Mouse (Mus musculus) megakaryocyte progenitor cell, adult 5-6 weeks (primary cell): Measurements from ENCODE around the gene Prrc2a. TPM values are rescaled to one million over a fixed set of nuclear protein-coding genes. Genes with fewer than 3 reads are reported as not detected.

Source experiments
- ATAC-seq: replicated peaks from 2 replicates; pipeline ENCODE4 v1.8.0; 2016; ENCODE audit warnings: mild to moderate bottlenecking, moderate TSS enrichment, inconsistent platforms; ENCODE audit not compliant: poor library complexity
- total RNA-seq, 2 experiments: library from RNA; stranded (forward) in 1 of 2; stranded (reverse) in 1 of 2; fragments of 157-497, 149-512 nt in 1 of 2; fragments of 200-1000 nt in 1 of 2; gene quantifications; 2 replicates each; pipeline versions ENCODE4 v1.2.3 to v1.2.4; 2015 to 2017

The Prrc2a gene
- total RNA-seq, 2 experiments from 2014 or later = 63.9 to 228 TPM

GRCm38 (mm10) chr17:35191723-35192122 is 27.0 kb upstream of the Prrc2a start:
- ATAC-seq = no peak

GRCm38 (mm10) chr17:35190096-35190495 is 25.4 kb upstream of the Prrc2a start:
- 0 out of 2 replicates have a peak, but pooled peaks have one; percentile 3 for ATAC-seq

DNA sequence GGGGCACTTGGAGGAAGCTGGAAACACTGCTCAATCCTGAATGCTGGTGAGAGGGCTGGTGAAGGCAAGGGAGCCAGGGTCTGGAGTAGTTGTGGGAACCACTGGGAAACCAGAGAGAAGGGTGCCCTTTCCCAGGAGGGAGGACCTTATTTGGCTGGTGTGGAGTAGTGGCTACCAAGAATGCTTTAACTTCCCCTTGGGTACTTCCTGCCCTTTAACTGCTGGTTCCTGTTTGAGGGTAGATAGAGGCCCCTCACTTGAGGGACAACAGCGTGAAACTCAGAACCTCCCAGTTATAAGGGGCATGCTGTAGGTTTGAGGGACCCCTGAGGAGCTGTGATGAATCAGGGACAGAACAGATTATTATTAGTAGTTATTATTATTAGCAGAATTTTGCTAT is 24.5 kb upstream of the Prrc2a start:
- peak; percentile 33; the same call in 1 of the 2 replicates for ATAC-seq

DNA sequence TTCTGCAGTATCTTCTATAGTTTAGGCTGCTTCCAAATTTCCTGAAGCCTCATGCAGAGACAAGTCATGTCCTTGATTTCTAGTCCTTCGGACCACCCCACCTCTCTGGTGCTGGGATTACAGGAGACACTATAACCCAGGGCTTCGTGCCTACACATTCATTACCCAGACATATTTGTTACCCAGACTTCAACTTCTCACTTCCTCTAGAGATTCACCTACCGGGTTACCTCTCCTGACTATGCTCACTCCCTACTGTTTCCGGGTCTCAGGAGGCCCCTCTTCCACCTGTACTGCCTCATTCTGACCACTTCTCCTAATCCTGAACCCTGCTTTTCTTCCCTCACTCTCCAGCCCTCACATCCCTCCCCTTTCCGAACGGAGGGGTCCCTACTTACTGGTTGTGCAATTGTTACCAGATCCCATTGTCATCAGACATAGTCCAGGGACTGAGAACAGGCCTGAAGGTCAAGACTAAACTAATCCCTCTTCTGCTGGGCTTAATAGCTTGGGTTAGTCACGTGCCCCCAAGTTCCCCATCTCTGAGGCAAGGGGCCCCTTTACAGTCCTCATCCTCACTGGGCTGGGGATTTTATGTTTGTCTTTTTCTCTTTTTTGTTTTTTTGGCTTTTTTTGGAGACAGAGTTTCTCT is 23.4 kb upstream of the Prrc2a start, which contains the start of gene Lst1:
Gene Lst1 (minus strand): TSS at position 481 of the 652 bp plus-strand sequence.
- ATAC-seq = peak; percentile 32

DNA sequence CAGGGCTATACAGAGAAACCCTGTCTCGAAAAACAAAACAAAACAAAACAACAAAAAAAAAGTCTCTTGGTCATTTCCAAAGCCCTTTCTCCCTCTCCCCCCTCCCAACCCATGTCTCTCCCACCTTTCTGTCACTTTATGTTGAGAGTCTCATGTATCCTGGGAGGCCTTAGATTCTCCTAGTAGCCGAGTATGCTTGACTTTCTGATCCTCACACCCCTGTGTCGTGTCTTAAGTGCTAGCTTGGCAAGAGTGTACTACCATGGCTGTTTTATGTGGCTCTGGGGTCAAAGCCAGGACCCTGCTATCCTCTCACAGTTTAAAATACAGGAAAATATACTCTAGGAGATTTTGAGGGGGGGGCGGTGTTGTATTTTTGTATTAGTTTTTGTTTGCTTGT is 22.6 kb upstream of the Prrc2a start:
- no peak for ATAC-seq

DNA sequence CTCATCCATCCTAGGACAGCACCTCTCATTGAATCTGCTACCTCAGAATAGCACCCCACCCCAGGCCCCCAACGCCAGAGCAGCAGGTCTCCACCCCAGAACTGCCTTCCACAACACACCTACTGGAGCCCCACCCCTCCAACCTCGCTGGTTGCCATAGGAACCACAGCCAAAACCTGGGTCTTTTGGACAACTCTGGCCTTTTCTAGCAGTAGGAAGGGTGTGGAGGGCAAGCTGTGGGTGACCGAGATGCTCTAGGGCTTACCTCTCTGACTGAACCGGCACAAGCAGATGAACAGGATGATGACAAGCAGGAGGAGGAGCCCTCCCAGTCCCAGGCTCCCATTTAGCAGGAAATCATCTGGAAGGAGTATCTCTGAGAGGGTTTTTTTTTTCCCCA is 22.0 kb upstream of the Prrc2a start:
- ATAC-seq = 0 out of 2 replicates have a peak, but pooled peaks have one; percentile 22

DNA sequence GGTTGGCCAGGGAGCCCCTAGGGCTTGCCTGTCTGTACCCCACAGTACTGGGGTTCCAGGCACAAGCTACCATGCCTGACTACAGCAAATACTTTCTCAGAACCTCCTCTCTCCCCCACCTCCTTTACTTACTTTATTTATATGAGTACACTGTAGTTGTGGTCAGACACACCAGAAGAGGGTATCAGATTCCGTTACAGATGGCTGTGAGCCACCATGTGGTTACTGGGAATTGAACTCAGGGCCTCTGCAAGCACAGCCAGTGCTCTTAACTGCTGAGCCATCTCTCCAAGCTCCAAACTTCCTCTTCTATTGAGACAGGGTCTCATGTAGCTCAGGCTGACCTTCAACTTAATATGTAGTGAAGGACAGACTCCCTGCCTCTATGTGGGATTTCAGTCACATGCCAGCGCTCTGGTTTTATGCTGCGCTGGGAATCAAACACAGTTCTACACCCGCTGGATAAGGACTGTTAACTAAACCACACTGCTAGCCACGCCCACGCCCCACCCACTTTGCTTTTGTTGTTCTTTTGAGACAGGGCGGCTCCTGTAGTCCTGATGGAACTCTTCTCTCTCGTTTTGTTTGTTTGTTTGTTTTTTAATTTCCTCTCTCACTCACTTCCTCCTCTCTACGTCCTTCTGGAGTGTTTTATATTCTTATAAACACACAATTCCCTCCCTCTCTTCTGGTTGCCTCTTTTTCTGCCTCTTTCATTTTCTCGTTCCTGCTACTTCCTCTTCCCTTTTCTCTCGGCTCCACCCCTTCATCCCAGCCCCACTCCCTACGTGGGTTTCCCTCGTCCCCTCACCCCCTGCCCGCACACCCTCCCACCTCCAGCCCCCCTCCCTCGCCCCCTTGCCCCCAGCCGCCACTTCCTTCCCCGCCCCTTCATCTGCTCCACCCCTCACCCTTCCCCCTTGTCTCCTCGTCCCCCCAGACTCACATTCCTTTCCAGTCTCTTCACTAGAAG is 21.2 kb upstream of the Prrc2a start:
- ATAC-seq = peak; percentile 69

DNA sequence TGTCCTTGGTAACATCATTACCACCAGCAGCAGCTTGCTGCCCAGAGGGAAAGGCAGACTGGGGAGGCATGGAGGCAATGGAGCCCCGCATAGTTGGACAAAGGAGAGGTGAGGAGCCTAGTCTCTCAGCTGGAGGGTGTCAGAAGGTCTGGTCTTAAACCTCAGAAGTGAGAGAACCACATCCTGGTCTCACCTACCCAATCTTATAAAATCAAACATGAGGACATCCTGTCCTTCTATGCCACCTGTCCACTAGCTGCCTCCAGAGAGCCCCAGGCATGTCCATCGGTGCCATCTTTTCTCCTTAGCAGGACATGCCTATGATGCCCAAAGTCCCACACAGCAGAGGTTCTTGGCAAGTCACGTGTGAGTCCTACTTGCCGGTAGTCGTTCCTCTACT is 15.4 kb upstream of the Prrc2a start:
- no peak for ATAC-seq

- ATAC-seq = peak; percentile 97
These were observed 13.8 kb upstream of the Prrc2a start for GRCm38 (mm10) chr17:35178528-35178927.

DNA sequence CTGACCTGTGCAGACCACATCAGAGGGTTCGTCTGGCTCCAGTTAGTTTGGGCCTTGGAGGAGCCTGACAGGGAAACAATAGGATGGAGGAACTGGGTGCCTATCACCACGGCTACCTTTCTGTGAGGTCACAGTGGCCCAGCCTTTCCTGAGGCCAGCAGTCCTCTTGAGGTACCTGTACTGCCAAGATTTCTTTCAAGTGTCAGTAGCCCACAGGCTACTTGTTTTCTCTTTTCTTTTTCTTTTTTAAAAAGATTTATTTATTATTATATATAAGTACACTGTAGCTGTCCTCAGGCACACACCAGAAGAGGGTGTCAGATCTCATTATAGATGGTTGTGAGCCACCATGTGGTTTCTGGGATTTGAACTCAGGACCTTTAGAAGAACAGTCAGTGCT is 11.3 kb upstream of the Prrc2a start, which contains the start of gene Aif1:
Gene Aif1 (minus strand): TSS at position 101 of the 400 bp plus-strand sequence.
- ATAC-seq = no peak

GRCm38 (mm10) chr17:35175382-35175781 is 10.7 kb upstream of the Prrc2a start:
- no peak for ATAC-seq

DNA sequence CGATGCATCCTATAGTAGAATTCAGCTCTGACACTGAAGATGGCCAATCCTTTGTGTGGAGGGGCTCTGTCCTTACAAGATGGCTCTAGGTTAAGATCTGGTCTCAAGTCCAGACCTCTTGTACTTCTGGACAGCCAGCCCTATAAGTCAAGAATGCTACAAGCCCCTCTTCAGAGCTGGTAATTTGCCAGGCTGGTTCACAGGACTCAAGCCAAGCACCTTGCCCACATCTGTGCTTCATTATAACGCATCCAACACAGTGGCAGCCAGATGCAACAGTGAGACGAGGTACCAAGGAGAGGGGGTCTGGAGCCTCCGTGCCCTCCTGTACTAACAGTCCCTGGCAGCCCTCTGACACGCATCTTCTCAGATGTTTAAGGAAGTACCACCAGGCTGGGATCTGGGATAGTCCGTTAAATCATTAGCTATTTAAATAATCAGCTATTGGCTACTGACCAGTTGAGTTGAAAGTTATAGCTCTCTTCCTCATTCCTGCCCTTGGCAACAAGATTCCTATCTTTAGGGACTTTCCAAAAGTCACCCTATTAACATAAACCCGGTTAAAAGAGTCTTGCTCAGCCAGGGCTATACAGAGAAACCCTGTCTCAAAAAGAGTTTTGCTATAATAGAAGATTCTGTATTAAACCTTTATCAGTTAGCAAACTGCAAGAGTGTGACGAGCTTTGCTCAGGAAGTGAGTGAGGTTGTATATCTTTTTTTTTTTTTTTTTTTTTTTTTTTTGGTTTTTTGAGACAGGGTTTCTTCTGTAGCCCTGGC is 9.7 kb upstream of the Prrc2a start:
- ATAC-seq = no peak

- ATAC-seq = peak; percentile 27; the same call in 1 of the 2 replicates
These were observed 8.6 kb upstream of the Prrc2a start for GRCm38 (mm10) chr17:35173329-35173728.

DNA sequence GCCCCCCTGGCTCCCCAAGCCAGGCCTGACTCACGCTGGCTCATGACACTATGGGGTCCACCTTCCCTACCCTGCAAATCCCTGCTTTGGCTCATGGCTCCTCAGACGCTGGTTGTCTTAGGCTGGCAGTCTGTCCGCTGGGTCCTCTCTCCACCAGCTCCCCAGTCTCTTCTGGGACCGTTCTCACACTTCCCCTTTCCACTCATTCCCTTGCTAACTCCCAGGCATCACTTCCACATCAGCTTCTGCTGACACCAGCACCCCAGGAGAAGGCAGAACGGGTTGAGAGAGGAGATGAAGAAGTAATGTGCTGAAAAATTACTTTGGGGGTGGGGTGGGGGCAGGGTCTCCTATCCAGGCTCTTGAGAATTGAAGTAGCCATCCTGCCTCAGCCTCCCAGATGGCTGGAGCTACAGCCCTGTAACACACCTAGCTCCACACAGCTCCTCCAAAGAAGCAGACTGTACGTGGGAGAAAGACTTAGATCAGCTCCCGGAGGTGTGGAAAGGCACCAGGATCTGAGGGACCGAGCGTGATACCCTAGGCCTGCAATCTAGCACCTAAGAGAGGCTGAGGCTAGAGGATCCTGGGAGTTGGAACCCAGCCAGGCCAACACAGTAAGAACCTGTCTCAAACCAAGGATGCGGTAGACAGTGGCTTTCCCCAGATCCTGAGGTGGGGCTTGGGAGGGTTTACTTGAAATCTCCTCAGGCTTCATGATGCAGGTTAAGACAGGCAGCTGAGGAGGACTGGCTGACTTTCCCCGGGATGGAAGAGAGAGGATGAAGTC is 7.9 kb upstream of the Prrc2a start:
- peak; percentile 68 for ATAC-seq

GRCm38 (mm10) chr17:35168541-35169207 is 4.0 kb upstream of the Prrc2a start:
- ATAC-seq = no peak

GRCm38 (mm10) chr17:35167794-35168193 is 3.1 kb upstream of the Prrc2a start:
- ATAC-seq = no peak

DNA sequence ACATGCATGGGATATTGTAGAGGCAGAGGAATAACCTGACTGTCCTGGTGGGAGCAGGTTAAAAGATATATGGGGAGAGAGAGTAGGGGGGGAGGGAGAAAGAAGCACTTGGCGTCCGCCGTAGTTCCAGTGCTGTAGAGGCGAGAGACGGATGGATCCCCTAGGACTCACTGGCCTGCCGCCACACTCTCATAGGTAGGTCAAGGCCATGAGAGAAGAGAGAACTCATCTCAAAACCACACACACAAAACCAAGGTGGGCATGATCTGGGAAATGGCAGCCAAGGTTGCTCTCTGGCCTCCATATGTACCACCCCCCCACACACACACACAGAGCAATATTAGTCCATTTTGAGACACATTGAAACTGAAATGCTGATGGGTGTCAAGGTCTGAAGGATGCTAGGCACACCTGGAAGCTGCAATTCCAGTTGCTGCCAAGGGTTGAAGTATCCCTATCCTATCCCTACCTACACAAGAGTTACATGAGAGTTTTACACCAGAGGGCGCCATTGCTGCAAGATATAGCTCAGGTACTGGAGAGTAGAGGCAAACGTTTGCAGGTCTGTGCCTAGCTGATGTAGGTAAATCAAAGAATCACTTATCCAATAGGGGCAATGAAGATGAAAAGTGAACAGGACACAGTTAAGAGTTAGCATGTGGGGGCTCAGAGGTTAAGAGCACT is 1.8 kb upstream of the Prrc2a start:
- ATAC-seq = peak; percentile 29

GRCm38 (mm10) chr17:35165451-35166155 is 906 bp upstream of the Prrc2a start:
- ATAC-seq = no peak
